Mouse (Mus musculus) lung, embryonic 14.5 days (tissue): ENCODE measurements around the gene Gtpbp6. TPM values are rescaled to one million over a fixed set of nuclear protein-coding genes. Genes with fewer than 3 reads are reported as not detected.

Experiments
- ATAC-seq: fragments of 200-750 bp; cut with Nextera tagmentation; 2 replicates; pipeline ENCODE4 v1.8.0; 2017; ENCODE audit warnings: mild to moderate bottlenecking, moderate TSS enrichment, moderate library complexity; ENCODE audit not compliant: insufficient read depth
- DNase-seq: peaks from one replicate; pipeline ENCODE4 v3.0.0-alpha.2; 2015
- H3K27ac ChIP-seq: fragments of 300-500 bp; sonication (generic); 2 replicates; pipeline ENCODE4 v1.5.1; 2014; ENCODE audit warnings: low read depth, mild to moderate bottlenecking, moderate library complexity
- H3K27me3 ChIP-seq: fragments of 300-500 bp; sonication (generic); 2 replicates; pipeline ENCODE4 v1.6.1; 2014; ENCODE audit warnings: low read length, control low read depth; ENCODE audit not compliant: insufficient read depth
- H3K36me3 ChIP-seq: fragments of 300-500 bp; sonication (generic); 2 replicates; pipeline ENCODE4 v1.6.1; 2014; ENCODE audit warnings: control low read depth; ENCODE audit not compliant: insufficient read depth
- H3K4me1 ChIP-seq: fragments of 300-500 bp; sonication (generic); 2 replicates; pipeline ENCODE4 v1.6.1; 2014; ENCODE audit warnings: antibody characterized with exemption, control low read depth; ENCODE audit not compliant: insufficient read depth
- H3K4me2 ChIP-seq: fragments of 300-500 bp; sonication (generic); 2 replicates; pipeline ENCODE4 v1.6.1; 2014; ENCODE audit warnings: mild to moderate bottlenecking
- H3K4me3 ChIP-seq: fragments of 300-500 bp; sonication (generic); 2 replicates; pipeline ENCODE4 v1.5.1; 2014; ENCODE audit warnings: low read depth, low read length
- H3K9ac ChIP-seq: fragments of 300-500 bp; sonication (generic); 2 replicates; pipeline ENCODE4 v1.6.1; 2014
- H3K9me3 ChIP-seq: fragments of 300-500 bp; sonication (generic); 2 replicates; pipeline ENCODE4 v1.6.1; 2016; ENCODE audit warnings: low read depth, low read length, control low read depth
- CTCF ChIP-seq: IDR thresholded peaks from 2 replicates; pipeline ENCODE4 v1.5.1; 2016; ENCODE audit warnings: antibody characterized with exemption, low read depth
- WGBS: fragments of 180-500 bp; shearing (Covaris S2); extraction: QIAGEN DNeasy Blood & Tissue Kit; methylation state at CpG from one replicate; pipeline ENCODE4 v1.1.7; 2014; 5-methylcytosine and 5-hydroxymethylcytosine counted together
- polyA plus RNA-seq: library from polyadenylated mRNA; unstranded; fragments of >200 nt; fragmentation: Nextera tagmentation; extraction: Ambion mirVana; gene quantifications from 2 replicates; pipeline ENCODE4 v1.2.1, GENCODE M21; 2014

Gtpbp6 gene
- polyA plus RNA-seq, 1 experiment from 2014 or later: 29.8 TPM

DNA sequence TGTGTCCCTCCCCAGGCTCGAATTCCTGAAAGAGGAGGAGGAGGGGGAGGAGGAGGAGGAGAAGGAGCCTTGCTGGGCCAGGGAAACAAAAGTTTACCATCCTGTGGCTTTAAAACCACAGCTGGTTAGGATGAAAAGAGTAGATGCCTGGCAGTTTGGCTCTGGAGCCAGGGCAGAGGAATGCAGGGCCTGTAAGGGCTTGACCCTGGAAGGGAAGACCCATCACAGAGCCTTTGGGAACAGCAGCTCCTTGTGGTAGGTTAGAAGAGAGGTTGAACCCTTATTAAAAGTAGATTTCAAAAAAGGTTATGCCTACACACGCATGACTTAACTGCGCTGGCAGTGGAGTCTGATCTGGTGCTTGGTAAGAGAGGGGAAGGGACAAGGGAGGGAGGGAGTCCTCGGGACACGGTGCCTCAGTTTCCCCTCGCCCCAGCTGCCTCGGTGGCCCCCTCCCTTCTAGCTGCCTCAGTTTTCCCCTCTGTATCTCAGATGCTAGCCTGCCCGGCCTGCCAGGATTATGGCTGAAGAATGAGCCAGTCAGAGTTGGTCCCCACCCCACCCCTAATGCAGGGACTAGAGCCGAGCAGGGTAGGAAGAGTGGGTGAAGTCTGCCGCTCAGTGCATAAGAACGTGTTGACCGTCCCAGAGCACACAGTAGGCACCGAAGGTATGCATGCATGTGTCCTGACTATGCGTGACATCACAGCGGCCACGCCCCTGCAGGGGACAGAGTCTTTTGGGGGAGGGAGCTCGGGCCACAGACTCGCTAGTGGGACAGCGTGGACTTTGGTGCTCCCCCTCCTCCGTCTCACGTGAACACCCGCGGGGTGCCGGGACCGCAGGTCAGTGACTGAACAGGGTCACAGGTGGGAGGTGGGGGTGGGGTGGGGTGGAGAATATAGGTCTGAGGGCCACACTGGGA lies 8.1 kb downstream of the Gtpbp6 start, which contains the start of gene Plcxd1:
Plcxd1 (plus strand) TSS at position 314 of the 925 bp plus-strand sequence.
- H3K4me2 ChIP-seq: peak within 1 kb of the TSS; percentile 66
- TF ChIP-seq CTCF: peak; percentile 34; the same call in 1 of the 2 replicates
- H3K27ac ChIP-seq: peak within 1 kb of the TSS; percentile 90
- ATAC-seq (peak; percentile 33; the same call in 1 of the 2 replicates), DNase-seq (no peak)
- peaks cover 15% of the 10 kb centered on the region for H3K4me1 ChIP-seq
- H3K9me3 ChIP-seq: no peaks in the 10 kb centered on the region
- H3K27me3 ChIP-seq: no peaks in the 10 kb centered on the region
- H3K9ac ChIP-seq: 0 out of 2 replicates have a peak within 1 kb of the TSS, but pooled peaks have one; percentile 9
- H3K4me3 ChIP-seq: peak within 1 kb of the TSS; percentile 31; the same call in 1 of the 2 replicates
- peaks cover 22% of the 10 kb centered on the region for H3K36me3 ChIP-seq
- whole genome bisulfite sequencing: 7% methylated on average over 25 of the region's 25 CpGs

DNA sequence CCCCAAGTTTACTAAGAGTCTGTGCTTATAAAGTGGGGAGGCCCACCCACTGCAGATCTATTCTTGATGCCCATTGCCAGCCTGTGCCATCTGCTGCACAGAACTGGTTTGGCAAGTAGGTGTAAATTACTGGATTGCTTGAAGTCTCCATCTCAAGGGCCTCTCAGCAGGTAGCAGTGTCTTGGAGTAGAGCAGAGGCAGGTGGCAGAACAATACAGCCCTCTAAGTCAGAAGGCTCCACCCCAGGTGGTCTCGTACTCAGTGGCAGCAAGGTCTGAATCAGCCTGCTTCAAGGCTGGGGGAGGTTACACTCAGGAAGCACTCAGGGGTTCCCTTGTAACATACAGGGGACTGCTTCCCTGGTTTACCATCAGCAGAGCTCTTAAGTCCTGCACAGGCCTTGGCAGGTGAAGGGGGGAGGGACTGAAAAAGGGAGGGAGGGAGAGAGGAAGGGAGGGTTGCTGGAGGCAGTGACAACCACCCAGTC lies 9.0 kb downstream of the Gtpbp6 start:
- no peak for TF ChIP-seq CTCF
- H3K4me2 ChIP-seq: no peak overlapping the region
- H3K36me3 ChIP-seq: peaks cover 13% of the 10 kb centered on the region
- WGBS: 44% methylated on average over 1 of the region's 1 CpGs
- ATAC-seq: peak; percentile 50
- no peaks in the 10 kb centered on the region for H3K9me3 ChIP-seq
- no peak overlapping the region for H3K9ac ChIP-seq
- peaks cover 15% of the 10 kb centered on the region for H3K4me1 ChIP-seq
- H3K4me3 ChIP-seq: no peak overlapping the region
- no peaks in the 10 kb centered on the region for H3K27me3 ChIP-seq
- peak; percentile 59 for DNase-seq
- peak overlapping the region; percentile 90 for H3K27ac ChIP-seq

GRCm38 (mm10) chr5:110094847-110095213 lies 13.2 kb downstream of the Gtpbp6 start:
- Histone ChIP-seq H3K27ac (peak overlapping the region; percentile 61), H3K4me2 (peak overlapping the region; percentile 73), H3K4me1 (no peaks in the 10 kb centered on the region), H3K27me3 (no peaks in the 10 kb centered on the region), H3K36me3 (no peaks in the 10 kb centered on the region), H3K9me3 (no peaks in the 10 kb centered on the region), H3K9ac (peak overlapping the region; percentile 48), H3K4me3 (peak overlapping the region; percentile 48)
- ATAC-seq: peak; percentile 8; the same call in 1 of the 2 replicates
- DNase-seq: no peak
- WGBS: 3% methylated on average over 4 of the region's 4 CpGs
- no peak for TF ChIP-seq CTCF

GRCm38 (mm10) chr5:110094030-110094846 lies 13.8 kb downstream of the Gtpbp6 start, which contains the start of gene Gm35315:
Gene Gm35315, minus strand, starts transcription at chr5:110094420.
- peak within 1 kb of the TSS; percentile 73 for H3K4me2 ChIP-seq
- no peaks in the 10 kb centered on the region for H3K4me1 ChIP-seq
- ATAC-seq (peak; percentile 97), DNase-seq (peak; percentile 95)
- H3K27me3 ChIP-seq: no peaks in the 10 kb centered on the region
- WGBS: 2% methylated on average over 25 of the region's 25 CpGs
- H3K9me3 ChIP-seq: no peaks in the 10 kb centered on the region
- no peak for TF ChIP-seq CTCF
- H3K36me3 ChIP-seq: no peaks in the 10 kb centered on the region
- H3K9ac ChIP-seq: peak within 1 kb of the TSS; percentile 48
- H3K4me3 ChIP-seq: peak within 1 kb of the TSS; percentile 48
- H3K27ac ChIP-seq: peak within 1 kb of the TSS; percentile 80

DNA sequence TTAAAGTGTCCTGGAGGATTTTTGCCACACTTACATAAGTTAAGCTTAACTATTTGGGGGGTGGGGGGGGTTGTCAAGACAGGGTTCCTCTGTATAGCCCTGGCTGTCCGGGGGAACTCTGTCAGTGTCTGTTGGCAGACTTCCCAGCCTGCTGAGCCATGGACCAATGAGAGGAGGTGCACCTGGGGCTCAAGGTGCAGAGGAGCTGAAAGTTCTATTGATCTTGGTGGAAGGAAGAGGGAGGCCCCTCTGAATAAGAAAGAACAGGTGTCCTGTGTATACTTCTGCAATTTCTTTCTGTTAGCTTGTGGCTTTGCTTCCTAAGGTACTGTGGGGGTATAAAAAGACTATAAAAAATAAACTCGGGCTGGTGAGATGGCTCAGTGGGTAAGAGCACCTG lies 16.5 kb downstream of the Gtpbp6 start:
- no peaks in the 10 kb centered on the region for H3K36me3 ChIP-seq
- no peak overlapping the region for H3K4me2 ChIP-seq
- 51% methylated on average over 2 of the region's 2 CpGs for WGBS
- DNase-seq: no peak
- no peak for TF ChIP-seq CTCF
- H3K9me3 ChIP-seq: no peaks in the 10 kb centered on the region
- H3K4me1 ChIP-seq: no peaks in the 10 kb centered on the region
- H3K4me3 ChIP-seq: no peak overlapping the region
- H3K9ac ChIP-seq: no peak overlapping the region
- H3K27me3 ChIP-seq: no peaks in the 10 kb centered on the region
- H3K27ac ChIP-seq: no peak overlapping the region
- no peak for ATAC-seq

- 28% methylated on average over 14 of the region's 14 CpGs for WGBS
- H3K4me1 ChIP-seq: no peaks in the 10 kb centered on the region
- H3K4me3 ChIP-seq: no peak overlapping the region
- peaks cover 1% of the 10 kb centered on the region; the same call in 1 of the 2 replicates for H3K9me3 ChIP-seq
- ATAC-seq (no peak; the same call in 1 of the 2 replicates), DNase-seq (no peak)
- H3K9ac ChIP-seq: no peak overlapping the region
- TF ChIP-seq CTCF: no peak
- H3K36me3 ChIP-seq: no peaks in the 10 kb centered on the region
- H3K27me3 ChIP-seq: no peaks in the 10 kb centered on the region
- no peak overlapping the region for H3K4me2 ChIP-seq
- no peak overlapping the region for H3K27ac ChIP-seq
Measured at GRCm38 (mm10) chr5:110086161-110086866, 21.7 kb downstream of the Gtpbp6 start.
